Mouse (Mus musculus) midbrain, embryonic 15.5 days (tissue): ENCODE measurements around the gene Lrmda. TPM values are rescaled to one million over a fixed set of nuclear protein-coding genes. Genes with fewer than 3 reads are reported as not detected.

Experiments
- ATAC-seq: fragments of 200-750 bp; cut with Nextera tagmentation; replicated peaks from 2 replicates; pipeline ENCODE4 v1.8.0; 2017; ENCODE audit warnings: moderate TSS enrichment
- H3K27ac ChIP-seq: fragments of 300-500 bp; sonication (generic); 2 replicates; pipeline ENCODE4 v1.5.1; 2015; ENCODE audit warnings: mild to moderate bottlenecking, inconsistent platforms
- H3K27me3 ChIP-seq: fragments of 300-500 bp; sonication (generic); replicated peaks from 2 replicates; pipeline ENCODE4 v1.6.1; 2015; ENCODE audit warnings: inconsistent platforms
- H3K36me3 ChIP-seq: fragments of 300-500 bp; sonication (generic); replicated peaks from 2 replicates; pipeline ENCODE4 v1.6.1; 2015; ENCODE audit warnings: inconsistent platforms
- H3K4me1 ChIP-seq: fragments of 300-500 bp; sonication (generic); 2 replicates; pipeline ENCODE4 v1.6.1; 2015; ENCODE audit warnings: inconsistent platforms
- H3K4me2 ChIP-seq: fragments of 300-500 bp; sonication (generic); 2 replicates; pipeline ENCODE4 v1.6.1; 2015; ENCODE audit warnings: inconsistent platforms, mild to moderate bottlenecking, moderate library complexity
- H3K4me3 ChIP-seq: fragments of 300-500 bp; sonication (generic); 2 replicates; pipeline ENCODE4 v1.5.1; 2015; ENCODE audit warnings: mild to moderate bottlenecking, inconsistent platforms
- H3K9ac ChIP-seq: fragments of 300-500 bp; sonication (generic); 2 replicates; pipeline ENCODE4 v1.6.1; 2015; ENCODE audit warnings: mild to moderate bottlenecking, inconsistent platforms
- H3K9me3 ChIP-seq: fragments of 300-500 bp; sonication (generic); 2 replicates; pipeline ENCODE4 v1.6.1; 2016; ENCODE audit warnings: inconsistent platforms
- WGBS: fragments of 180-500 bp; shearing (Covaris S2); methylation state at CpG from one replicate; pipeline ENCODE4 v1.1.7; 2015; ENCODE audit warnings: mixed read lengths; 5-methylcytosine and 5-hydroxymethylcytosine counted together
- polyA plus RNA-seq: library from polyadenylated mRNA; unstranded; fragments of >200 nt; fragmentation: Nextera tagmentation; extraction: Ambion mirVana; gene quantifications from 2 replicates; pipeline ENCODE4 v1.2.1, GENCODE M21; 2015

The Lrmda gene
- polyA plus RNA-seq, 1 experiment from 2014 or later = 0.31 TPM

GRCm38 (mm10) chr14:21986733-21987659 is 32.5 kb upstream of the Lrmda start:
- H3K4me2 ChIP-seq = peak overlapping the region; percentile 88
- WGBS = under 1% methylated on average over 59 of the region's 61 CpGs
- peak overlapping the region; percentile 78 for H3K9ac ChIP-seq
- peak overlapping the region; percentile 86 for H3K4me3 ChIP-seq
- H3K36me3 ChIP-seq = no peaks in the 10 kb centered on the region
- H3K9me3 ChIP-seq = no peaks in the 10 kb centered on the region
- peaks cover 72% of the 10 kb centered on the region for H3K4me1 ChIP-seq
- peak; percentile 23 for ATAC-seq
- peaks cover 27% of the 10 kb centered on the region for H3K27me3 ChIP-seq
- peak overlapping the region; percentile 90 for H3K27ac ChIP-seq

GRCm38 (mm10) chr14:21987660-21988576 is 31.6 kb upstream of the Lrmda start:
- peak; percentile 86 for ATAC-seq
- under 1% methylated on average over 74 of the region's 74 CpGs for WGBS
- peaks cover 25% of the 10 kb centered on the region for H3K27me3 ChIP-seq

GRCm38 (mm10) chr14:21988577-21989290 is 30.8 kb upstream of the Lrmda start:
- H3K36me3 ChIP-seq = no peaks in the 10 kb centered on the region
- H3K27ac ChIP-seq = peak overlapping the region; percentile 71
- WGBS = 1% methylated on average over 26 of the region's 26 CpGs
- peak overlapping the region; percentile 86 for H3K4me3 ChIP-seq
- peaks cover 56% of the 10 kb centered on the region for H3K4me1 ChIP-seq
- peak overlapping the region; percentile 38 for H3K9ac ChIP-seq
- H3K4me2 ChIP-seq = peak overlapping the region; percentile 88
- 0 out of 2 replicates have a peak, but pooled peaks have one; percentile 4 for ATAC-seq
- peaks cover 31% of the 10 kb centered on the region for H3K27me3 ChIP-seq
- no peaks in the 10 kb centered on the region for H3K9me3 ChIP-seq

More at GRCm38 (mm10) chr14:21987660-21988576, 31.6 kb upstream of the Lrmda start:
- Histone ChIP-seq H3K36me3 (no peaks in the 10 kb centered on the region), H3K4me2 (peak overlapping the region; percentile 88), H3K9ac (peak overlapping the region; percentile 78), H3K9me3 (no peaks in the 10 kb centered on the region), H3K4me3 (peak overlapping the region; percentile 86), H3K4me1 (peaks cover 64% of the 10 kb centered on the region), H3K27ac (peak overlapping the region; percentile 90)

- peaks cover 59% of the 10 kb centered on the region for H3K4me1 ChIP-seq
- peak within 1 kb of the TSS; percentile 71 for H3K27ac ChIP-seq
- peaks cover 37% of the 10 kb centered on the region for H3K27me3 ChIP-seq
- no peaks in the 10 kb centered on the region for H3K9me3 ChIP-seq
- peak within 1 kb of the TSS; percentile 38 for H3K9ac ChIP-seq
- WGBS = under 1% methylated on average over 36 of the region's 37 CpGs
- H3K36me3 ChIP-seq = no peaks in the 10 kb centered on the region
- peak within 1 kb of the TSS; percentile 86 for H3K4me3 ChIP-seq
- no peak for ATAC-seq
- H3K4me2 ChIP-seq = peak within 1 kb of the TSS; percentile 88
These were observed 30.1 kb upstream of the Lrmda start, which contains the start of gene Zfp503 for GRCm38 (mm10) chr14:21989291-21989913. Gene Zfp503 (minus strand): TSS chr14:21989601.

GRCm38 (mm10) chr14:21990321-21991021 is 29.0 kb upstream of the Lrmda start:
- Histone ChIP-seq H3K9ac (peak overlapping the region; percentile 13; the same call in 1 of the 2 replicates), H3K4me3 (peak overlapping the region; percentile 86), H3K36me3 (no peaks in the 10 kb centered on the region), H3K4me1 (peaks cover 59% of the 10 kb centered on the region), H3K4me2 (peak overlapping the region; percentile 88), H3K27ac (peak overlapping the region; percentile 35), H3K9me3 (no peaks in the 10 kb centered on the region), H3K27me3 (peaks cover 35% of the 10 kb centered on the region)
- no peak for ATAC-seq
- WGBS = 3% methylated on average over 31 of the region's 31 CpGs

DNA sequence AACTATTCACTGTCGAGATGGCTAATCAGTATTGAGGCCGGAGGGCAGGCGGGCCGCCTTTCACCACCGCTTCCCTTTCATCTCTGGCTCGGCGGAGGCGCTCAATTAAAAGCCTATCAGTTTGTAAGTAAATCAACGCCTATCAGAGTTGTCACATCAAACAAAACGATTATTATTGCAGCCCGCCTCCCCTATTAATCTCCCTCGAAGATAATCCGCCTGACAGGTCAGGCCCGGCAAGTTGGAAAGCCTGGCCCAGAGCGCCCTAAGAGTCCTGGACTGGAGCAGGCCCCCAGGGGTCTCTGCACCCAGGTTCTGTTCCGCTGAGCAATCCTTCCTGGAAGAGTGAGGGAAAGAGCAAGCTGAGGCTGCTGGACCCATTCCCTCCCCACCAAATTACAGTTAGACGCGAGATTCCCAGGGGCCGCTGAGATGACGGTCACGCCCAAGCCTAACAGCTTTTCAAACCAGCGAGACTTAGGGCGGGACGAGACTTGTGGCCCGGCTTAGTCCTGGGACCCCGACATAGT is 28.2 kb upstream of the Lrmda start:
- Histone ChIP-seq H3K27ac (no peak overlapping the region), H3K27me3 (peaks cover 38% of the 10 kb centered on the region), H3K4me3 (peak overlapping the region; percentile 86), H3K4me2 (peak overlapping the region; percentile 88), H3K9me3 (no peaks in the 10 kb centered on the region), H3K4me1 (peaks cover 55% of the 10 kb centered on the region), H3K36me3 (no peaks in the 10 kb centered on the region), H3K9ac (no peak overlapping the region)
- ATAC-seq = no peak
- WGBS = 3% methylated on average over 26 of the region's 26 CpGs

- Histone ChIP-seq H3K36me3 (no peaks in the 10 kb centered on the region), H3K27ac (no peak overlapping the region), H3K4me1 (peaks cover 50% of the 10 kb centered on the region), H3K4me2 (peak overlapping the region; percentile 88; the same call in 1 of the 2 replicates), H3K9me3 (no peaks in the 10 kb centered on the region), H3K9ac (no peak overlapping the region), H3K4me3 (no peak overlapping the region), H3K27me3 (peaks cover 41% of the 10 kb centered on the region)
- whole genome bisulfite sequencing = 24% methylated on average over 5 of the region's 5 CpGs
- ATAC-seq = no peak
These were observed 27.7 kb upstream of the Lrmda start for GRCm38 (mm10) chr14:21991856-21992255.

GRCm38 (mm10) chr14:21992321-21992885 is 27.1 kb upstream of the Lrmda start:
- 49% methylated on average over 4 of the region's 4 CpGs for WGBS
- Histone ChIP-seq H3K9ac (no peak overlapping the region), H3K9me3 (no peaks in the 10 kb centered on the region), H3K27ac (no peak overlapping the region), H3K4me3 (no peak overlapping the region), H3K4me1 (peaks cover 47% of the 10 kb centered on the region), H3K27me3 (peaks cover 44% of the 10 kb centered on the region), H3K36me3 (no peaks in the 10 kb centered on the region), H3K4me2 (peak overlapping the region; percentile 88; the same call in 1 of the 2 replicates)
- ATAC-seq = no peak

DNA sequence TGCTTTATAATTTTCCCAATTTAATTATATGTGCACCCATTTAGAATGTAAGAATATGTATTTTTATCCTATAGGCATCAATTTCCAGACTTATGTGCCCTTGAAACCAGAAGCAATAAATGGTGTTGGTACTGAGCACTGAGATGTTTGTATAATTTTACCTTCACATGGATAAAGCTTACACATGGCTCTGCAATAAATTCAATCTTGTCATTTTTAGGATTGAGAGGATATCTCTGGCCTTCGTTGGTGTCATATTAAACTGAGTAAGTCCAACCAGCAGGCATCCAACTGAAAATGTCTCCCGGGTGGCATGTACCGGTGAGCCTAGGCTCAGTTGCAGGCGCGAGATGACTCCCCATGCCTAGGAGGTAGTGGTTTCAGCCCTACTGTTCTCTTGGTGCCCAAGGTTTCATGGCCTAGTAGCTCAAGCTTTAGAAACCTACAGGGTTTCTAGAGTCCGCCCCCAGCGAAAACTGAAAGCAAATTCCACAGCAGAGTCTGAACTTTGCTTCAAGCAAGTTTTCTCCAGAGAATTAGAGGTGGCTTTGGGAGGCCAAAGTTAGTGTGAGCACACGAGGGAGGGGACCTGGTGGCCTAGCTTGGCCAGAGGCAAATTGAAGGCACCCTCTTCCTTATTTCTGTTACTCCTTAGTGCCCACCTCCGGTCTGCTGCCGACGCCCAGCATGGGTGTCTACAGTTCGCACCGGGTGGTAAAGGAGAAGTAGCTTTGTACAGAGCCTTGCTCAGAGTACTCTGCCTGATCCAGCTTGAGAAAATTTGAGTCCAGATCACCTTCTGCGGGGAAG is 26.1 kb upstream of the Lrmda start:
- Histone ChIP-seq H3K27ac (no peak overlapping the region), H3K4me3 (no peak overlapping the region)
- ATAC-seq = no peak

More for the DNA sequence above, 26.1 kb upstream of the Lrmda start:
- Histone ChIP-seq H3K4me2 (0 out of 2 replicates have a peak overlapping the region, but pooled peaks have one; percentile 6), H3K36me3 (no peaks in the 10 kb centered on the region), H3K9ac (no peak overlapping the region), H3K4me1 (peaks cover 47% of the 10 kb centered on the region), H3K9me3 (no peaks in the 10 kb centered on the region), H3K27me3 (peaks cover 44% of the 10 kb centered on the region)
- 28% methylated on average over 14 of the region's 14 CpGs for WGBS
